Mouse (Mus musculus): ENCODE results near the gene Angptl1.

The Angptl1 gene

DNA sequence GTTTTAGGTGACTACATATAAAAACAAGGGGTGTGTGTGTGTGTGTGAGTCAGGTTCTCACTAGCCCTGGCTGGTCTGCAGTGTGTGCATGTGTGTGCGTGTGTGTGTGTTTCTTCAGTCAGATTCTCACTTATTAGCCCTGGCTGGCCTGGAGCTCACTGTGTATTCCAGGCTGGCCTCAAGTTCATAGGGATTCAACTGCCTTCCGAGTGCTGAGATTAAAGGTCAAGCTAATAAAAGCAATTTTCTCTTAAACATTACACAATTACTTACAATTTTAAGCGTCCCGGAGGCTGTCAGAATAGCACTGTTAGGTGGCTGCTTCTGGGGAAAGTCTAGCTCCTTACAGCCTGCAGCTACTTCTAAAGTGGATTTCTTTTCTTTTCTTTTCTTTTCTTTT lies at the start of gene Angptl1:
Gene Angptl1 (plus strand): TSS at position 386 of the 400 bp plus-strand sequence.
- no peak for DNase-seq (ENCODE audit: low spot score)

DNA sequence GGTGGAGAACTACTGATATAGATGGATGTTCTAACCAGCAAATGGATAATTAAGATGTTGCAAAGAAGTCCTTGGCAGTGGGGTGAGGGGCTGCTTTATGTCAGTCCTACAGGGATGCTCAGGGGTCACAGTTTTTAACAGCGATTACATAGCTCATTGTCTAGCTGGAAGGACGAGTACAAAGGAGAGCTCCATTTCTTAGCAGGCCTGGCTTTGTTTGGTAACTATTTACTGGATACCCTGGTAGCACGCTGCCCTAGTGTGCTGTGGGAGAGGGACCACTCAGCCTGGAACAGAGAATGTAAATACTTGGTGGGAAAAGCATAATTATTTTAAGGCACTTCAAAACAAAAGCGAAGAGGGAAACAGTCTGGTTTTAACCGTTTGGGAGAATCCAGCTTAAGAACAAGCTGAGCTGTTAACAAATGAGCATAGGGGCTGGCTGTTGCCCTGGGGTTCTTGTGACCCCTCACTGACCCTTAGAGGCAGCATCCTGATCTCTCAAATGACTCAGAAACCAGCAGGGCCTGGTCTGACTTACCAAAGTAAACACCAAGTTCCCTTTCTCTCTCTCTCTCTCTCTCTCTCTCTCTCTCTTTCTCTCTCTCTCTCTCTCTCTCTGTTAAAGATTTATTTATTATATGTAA lies 48.4 kb upstream of the Angptl1 start:
- no peak for DNase-seq (ENCODE audit: low spot score)

DNA sequence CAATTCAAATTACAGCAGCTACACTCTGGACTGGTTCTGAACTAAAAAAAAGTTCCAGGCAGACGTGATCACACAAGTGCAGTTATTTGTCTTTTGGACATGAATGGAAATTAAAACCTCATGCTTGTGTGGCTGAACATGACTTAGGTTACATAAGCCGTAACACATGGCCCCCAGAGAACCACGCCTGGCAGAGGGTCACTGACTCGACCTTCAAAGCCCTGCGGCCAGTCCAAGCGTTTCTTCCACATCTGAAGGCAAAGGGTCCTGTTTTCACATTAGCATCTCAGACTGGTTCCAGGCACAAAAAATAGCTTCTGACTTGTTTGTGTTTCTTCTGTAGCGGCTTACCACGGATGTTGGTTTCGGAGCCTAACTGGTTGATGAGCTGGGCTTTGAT lies 42.1 kb upstream of the Angptl1 start:
- no peak for DNase-seq (ENCODE audit: low spot score)

DNA sequence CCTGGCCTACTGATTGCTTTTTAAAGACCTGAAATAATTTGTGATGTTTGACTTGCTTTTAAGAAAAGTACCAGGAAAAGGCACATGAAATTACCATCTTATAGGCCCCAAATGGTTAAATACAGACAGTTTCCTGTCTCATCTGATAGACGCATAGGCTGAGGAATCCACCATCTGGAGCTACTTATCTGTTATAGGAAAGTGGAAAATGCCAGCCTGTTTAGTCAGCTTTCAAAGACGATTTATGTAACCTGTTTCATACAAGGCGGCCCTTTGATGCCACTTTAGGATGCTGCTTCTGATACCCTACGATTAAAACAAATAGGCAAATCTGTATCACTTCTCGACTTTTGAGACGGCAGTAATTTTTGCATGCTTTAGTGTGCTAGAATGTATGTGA lies 37.1 kb upstream of the Angptl1 start:
- no peak for DNase-seq (ENCODE audit: low spot score)

DNA sequence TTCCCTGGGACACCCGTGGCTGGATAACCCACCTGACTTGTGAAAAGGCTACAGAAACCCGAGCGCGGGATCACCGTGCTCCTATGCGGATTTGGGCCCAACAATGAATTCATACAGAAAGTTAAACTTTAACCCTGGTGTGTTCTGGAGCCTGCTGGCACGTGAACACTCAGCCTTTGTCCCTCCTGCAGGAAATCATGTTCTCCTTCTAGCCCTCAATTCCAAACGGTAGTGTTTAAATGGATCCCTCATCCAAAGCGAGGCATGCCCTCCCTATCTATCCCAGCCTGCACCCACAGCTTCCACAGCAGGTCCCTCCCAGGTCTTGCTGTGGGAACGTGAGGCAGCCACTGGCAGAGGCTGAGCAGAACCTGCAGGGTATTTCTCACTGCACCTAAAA lies 30.0 kb upstream of the Angptl1 start:
- no peak for DNase-seq (ENCODE audit: low spot score)

DNA sequence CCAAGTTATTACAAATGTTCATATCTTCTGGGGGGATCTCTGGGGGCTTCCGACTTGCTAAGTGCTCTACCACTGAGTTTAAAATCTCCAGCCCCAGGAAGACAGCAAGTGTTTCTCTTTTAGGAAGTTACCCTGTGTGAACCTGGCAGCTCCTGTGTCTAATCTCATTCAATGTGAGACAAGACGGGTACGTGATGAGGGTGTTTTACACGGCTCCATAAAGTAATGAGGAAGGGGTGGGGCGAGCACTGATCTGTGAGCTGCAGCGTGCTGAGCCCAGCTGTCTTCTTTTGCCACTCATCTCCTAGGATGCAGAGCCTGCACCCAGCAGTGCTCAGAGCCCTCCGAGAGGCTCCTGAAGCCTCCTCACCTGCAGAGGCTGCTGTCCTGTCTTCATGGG lies 26.4 kb upstream of the Angptl1 start:
- DNase-seq (ENCODE audit: low spot score), result no peak

DNA sequence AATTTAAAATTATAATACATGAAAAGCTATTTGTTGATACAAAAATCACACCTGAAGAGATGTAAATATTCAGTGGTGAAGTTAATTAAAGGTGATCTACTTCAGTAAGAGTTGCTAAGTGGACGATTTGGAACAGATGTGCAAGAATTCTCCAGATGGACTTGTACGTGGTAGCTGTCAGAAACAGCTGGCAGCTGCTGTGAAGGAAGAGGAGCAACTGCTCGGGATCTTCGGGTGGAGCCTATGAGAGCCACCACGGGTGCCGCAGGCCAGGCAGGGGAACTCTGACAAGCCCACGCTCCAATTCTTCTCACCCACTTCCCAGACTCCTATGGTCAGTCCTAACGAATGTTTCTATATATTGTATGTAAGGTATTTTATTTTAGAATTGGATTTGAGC lies 25.6 kb upstream of the Angptl1 start:
- DNase-seq (ENCODE audit: low spot score), result no peak

GRCm38 (mm10) chr1:156813485-156813884 lies 24.9 kb upstream of the Angptl1 start:
- DNase-seq (ENCODE audit: low spot score), result no peak

DNA sequence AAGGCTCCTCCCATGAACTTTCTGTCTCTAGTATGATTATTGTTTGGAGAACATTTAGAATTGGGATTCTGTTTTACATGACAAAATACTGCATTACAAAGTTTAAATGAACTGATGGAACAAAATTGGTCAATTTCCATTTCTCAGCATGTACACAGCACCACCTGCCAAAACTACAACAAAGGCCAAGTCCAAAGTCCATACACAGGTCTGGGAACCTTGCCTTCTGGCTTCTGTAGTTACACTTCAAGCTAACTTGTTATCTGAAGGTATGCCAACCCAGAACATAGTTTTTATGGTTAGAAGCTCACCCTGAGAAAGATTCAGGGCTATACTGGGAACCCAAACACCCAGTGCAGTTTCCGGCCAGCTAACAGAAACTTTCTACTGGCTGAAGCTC lies 19.1 kb upstream of the Angptl1 start:
- no peak for DNase-seq (ENCODE audit: low spot score)

GRCm38 (mm10) chr1:156838695-156839094 lies 333 bp downstream of the Angptl1 start:
- DNase-seq (ENCODE audit: low spot score), result peak; percentile 17

GRCm38 (mm10) chr1:156841625-156842339 lies 3.4 kb downstream of the Angptl1 start:
- no peak for DNase-seq (ENCODE audit: low spot score)

DNA sequence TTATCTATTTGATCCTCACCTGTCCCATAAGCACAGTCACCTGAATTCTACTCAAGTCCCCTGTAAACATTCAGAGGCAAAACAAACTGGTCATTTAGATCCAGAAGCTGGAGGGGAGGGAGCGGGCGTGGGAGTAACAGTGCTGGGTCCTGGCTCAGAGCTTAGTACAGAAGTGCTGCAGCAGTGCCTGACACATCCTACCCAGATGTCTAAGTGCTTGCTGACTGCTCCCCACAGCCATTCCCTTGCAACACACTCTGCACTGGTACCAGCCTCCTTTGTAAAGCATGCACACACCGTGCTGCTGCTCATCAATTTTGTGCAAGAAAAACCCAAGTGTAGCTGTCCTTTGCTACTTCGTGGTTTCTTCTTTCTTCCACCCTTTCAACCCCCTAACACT lies 8.7 kb downstream of the Angptl1 start:
- no peak for DNase-seq (ENCODE audit: low spot score)

- DNase-seq (ENCODE audit: low spot score), result no peak
Observed at GRCm38 (mm10) chr1:156852409-156852808, 14.0 kb downstream of the Angptl1 start.

GRCm38 (mm10) chr1:156852872-156853271 lies 14.5 kb downstream of the Angptl1 start:
- no peak for DNase-seq (ENCODE audit: low spot score)

DNA sequence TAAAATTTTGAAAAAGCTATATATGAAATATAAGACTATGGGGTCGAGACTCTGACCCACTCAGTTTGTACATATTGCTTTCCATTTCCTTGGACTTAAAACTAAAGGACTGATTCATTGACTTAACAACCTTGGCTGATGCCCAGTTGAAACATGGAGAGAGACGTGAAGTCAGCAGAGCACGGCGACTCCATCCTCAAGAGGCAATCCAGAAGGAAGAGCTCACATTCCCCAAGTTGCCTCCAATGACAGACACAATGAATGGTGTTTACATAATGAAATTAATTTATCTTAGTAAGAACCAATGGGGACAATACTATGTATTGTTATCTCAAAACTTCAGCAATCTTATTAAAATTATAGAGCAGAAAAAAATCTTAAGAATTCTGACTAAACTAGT lies 16.2 kb downstream of the Angptl1 start:
- DNase-seq (ENCODE audit: low spot score), result no peak

DNA sequence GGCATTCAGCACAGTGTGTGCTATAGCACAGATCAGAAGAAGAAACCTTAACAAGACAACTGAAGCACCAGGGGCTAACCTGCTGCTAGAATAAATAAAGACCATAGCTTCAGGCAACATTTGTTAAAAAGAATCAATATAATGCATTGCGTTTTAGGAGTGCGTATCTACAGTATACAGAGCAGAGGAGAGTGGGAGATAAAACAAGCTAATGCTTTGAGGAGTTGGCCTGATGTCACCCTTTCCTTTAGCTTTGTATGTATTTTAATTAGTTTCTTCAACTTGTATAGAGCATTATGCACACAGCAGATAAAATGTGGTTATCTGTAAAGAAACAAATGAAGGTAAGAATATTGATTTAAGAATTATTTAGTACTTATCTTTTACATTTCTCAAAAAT lies 18.3 kb downstream of the Angptl1 start:
- DNase-seq (ENCODE audit: low spot score), result no peak

DNA sequence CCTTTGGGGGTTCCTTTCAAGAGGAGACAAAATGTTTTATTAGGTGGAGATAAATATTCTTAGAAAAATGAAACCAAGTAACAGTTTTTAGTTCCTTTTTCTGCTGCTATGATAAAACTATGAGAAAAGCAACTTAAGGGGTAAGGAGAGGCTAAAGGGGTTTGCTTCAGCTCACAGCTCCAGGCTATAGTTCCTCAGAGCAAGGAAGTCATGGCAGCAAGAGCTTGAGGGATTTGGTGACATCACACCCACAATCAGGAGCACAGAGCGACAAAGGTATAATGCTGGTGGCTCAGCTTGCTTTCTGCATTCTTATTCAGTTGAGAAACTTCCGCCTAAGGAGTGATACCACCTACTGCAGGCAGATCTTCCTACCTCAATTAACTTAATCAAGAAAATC lies 20.8 kb downstream of the Angptl1 start:
- no peak for DNase-seq (ENCODE audit: low spot score)

GRCm38 (mm10) chr1:156859711-156860250 lies 21.4 kb downstream of the Angptl1 start:
- no peak for DNase-seq (ENCODE audit: low spot score)

DNA sequence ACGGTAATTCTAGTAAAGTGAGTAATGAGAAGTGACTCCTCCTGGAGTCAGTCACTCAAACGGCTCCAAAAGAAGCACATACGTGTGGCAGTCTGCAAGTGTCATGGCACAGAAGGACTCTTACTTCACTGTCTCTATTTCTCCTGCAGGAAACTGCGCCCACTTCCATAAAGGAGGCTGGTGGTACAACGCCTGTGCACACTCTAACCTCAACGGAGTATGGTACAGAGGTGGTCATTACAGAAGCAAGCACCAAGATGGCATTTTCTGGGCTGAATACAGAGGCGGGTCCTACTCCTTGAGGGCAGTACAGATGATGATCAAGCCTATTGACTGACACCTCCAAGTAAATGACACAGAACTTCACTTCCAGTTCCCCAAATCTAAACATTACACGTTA lies 21.9 kb downstream of the Angptl1 start:
- DNase-seq (ENCODE audit: low spot score), result no peak

DNA sequence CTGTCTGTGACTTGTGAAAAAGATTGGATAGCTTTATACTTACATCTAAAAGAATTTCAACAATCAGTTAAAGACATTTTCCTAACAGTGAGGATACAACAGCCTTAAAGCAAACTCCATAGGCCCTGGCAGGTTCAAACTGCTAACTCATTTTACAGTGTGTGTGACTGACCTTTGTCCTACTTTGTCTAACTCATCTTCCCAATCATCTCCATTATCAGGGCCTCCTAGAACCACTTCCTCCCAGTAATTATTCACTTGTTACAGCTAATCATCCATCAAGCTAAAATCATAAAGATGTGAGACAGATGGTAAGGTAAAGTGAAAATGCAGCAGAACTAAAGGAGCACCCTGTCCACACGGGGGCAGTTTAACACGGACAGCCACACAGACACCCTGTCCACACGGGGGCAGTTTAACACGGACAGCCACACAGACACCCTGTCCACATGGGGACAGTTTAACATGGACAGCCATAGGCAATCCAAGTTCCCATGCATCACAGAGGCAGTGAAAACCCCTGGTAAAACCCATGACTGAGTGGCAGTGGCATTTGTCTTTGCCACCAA lies 23.2 kb downstream of the Angptl1 start:
- no peak for DNase-seq (ENCODE audit: low spot score)

- DNase-seq (ENCODE audit: low spot score), result no peak
Observed at GRCm38 (mm10) chr1:156863726-156864125, 25.4 kb downstream of the Angptl1 start.

- no peak for DNase-seq (ENCODE audit: low spot score)
Observed at GRCm38 (mm10) chr1:156864240-156864639, 25.9 kb downstream of the Angptl1 start.

- no peak for DNase-seq (ENCODE audit: low spot score)
Observed at GRCm38 (mm10) chr1:156870028-156870427, 31.7 kb downstream of the Angptl1 start.
